Mouse (Mus musculus): Measurements from ENCODE around the gene Unc45b. TPM values are rescaled to one million over a fixed set of nuclear protein-coding genes. Genes with fewer than 3 reads are reported as not detected.

Gene Unc45b
- total RNA-seq (2022) = 100 to 1,000 TPM; 184 to 219 (median 203) TPM

DNA sequence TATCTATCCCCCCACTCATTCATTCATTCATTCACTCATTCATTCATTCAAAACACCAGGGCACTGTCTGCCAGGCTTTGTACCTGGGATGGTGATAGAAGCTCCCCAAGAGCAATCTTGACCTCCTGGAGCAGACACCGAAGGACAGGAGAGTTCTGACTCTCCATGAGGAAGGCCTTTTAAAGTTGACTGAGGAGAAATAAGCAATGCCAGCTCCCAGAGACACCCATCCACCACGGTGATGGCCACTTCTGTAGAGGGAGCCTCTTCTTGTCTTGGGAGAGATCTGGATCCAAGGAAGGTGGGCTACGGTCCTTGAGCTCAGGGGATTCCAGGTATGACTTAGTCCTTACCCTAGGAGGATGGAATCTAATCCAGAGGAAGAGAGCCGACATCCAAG, at the start of gene Unc45b:
TSS of gene Unc45b (plus strand) at position 301 of the 400 bp plus-strand sequence.
- no peak for DNase-seq (ENCODE audit: low spot score in 2 of 2)

DNA sequence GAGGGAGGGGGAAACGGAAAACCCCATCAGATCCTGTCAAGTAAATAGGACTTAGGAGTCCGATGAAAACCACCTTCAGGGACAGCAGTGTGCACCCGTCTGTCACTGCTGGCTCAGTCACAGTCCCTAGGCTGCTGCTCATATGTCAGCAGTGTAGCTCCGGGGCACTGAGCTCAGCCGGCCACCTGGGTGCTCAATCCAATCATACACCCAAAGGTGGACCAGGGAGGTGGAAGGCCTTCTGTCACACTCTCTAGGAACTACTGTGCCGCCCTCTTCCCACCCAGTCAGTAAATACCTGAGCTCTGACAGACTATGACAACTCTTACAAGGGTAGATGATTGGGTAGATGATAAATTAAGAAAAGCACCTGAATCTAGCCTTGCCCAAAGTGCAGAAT, 49.6 kb upstream of the Unc45b start:
- DNase-seq (ENCODE audit: low spot score in 2 of 2) = no peak

DNA sequence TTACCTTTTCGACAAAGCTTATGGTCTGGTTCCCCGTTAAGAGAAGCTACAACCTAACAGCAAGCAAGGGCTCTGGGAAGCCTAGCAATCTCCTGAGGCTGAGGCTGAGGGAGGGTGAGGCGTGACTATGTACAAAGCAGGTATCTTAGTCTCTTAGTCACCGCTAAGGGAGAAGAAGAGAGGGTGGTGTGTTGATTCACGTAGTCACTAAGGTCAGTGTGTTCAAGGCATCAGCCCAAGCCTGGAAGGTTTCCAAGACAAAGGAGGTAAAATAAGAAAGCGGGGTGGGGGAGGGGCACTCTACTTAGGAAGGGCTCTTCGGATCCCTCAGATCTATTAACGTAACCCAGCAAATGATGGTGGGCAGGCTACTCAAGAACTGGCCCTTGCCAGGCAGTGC, 48.8 kb upstream of the Unc45b start:
- DNase-seq (ENCODE audit: low spot score in 2 of 2) = no peak

DNA sequence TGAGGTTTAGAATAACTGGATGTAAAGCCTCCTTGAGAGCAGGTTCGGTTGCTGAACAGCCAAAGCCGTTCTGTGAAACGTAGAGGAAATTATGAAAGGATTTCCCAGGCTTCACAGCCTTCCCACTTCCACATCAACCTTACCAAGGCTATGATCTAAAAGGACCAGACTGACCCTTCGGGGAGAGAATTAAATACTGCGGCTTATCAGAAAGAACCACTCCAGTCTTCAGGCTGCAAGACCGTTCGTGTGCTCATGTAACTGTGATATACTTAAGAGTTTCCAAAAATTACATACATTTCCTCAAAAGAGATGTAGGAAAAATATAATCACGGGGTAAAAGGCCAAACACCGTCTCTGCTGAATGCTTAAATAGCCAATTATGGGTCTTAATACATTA, 47.7 kb upstream of the Unc45b start:
- DNase-seq (ENCODE audit: low spot score in 2 of 2) = no peak

DNA sequence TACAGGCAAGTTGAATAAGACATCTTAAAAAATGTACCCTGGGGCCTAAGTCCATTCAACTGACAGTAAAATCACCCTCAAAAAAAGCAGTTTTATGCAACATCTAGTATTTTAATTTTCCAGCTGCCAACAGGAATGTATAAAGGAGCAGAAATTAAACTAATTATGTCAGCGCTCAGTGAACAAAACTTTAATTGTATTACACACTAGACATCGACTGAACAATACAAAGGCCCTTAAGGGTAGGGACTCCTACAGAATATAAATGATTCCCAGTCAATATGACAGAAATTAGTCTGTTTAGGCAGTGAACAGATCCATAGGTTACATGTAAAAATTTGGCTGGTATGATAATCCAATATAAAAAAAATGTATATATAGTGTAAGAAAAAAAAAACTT, 47.3 kb upstream of the Unc45b start:
- DNase-seq (ENCODE audit: low spot score in 2 of 2) = no peak

DNA sequence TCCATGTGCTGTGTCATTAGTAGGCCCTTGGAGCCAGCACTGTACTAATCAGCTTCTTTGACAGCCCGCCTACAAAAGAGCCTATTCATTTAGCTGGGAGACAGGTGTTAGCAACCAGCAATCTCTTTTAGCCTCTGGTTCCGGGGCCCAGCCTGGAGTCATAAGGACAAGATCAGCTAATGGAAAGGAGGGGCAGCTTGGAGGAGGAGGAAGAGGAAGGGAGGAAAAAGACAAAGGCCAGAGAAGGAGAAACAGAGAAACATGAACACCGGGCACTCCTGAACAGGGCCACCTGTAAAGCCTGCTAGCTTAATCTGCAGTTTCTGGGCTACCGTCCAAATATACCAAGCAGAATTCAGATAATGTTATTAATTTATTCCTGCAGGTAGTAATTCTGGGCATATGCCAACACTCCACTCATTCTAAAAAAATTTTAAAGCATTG, 46.8 kb upstream of the Unc45b start:
- no peak for DNase-seq (ENCODE audit: low spot score in 2 of 2)

DNA sequence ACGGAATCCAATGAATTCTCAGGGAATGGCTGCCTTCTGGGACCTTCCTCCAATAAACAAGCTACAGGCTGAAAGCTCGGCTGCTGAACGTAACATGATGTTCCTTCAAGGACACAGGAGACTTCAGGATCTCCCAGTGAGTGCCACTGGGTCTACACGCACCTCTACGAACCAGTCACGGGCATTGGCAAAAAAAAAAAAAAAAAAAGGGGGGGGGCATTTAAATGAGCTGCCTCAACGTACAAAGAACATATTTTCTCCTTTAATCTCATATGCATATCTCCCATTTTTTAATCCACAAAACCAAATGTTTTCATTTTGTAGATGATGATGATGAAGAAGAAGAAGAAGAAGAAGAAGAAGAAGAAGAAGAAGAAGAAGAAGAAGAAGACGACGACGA, 44.4 kb upstream of the Unc45b start:
- DNase-seq (ENCODE audit: low spot score in 2 of 2) = no peak

DNA sequence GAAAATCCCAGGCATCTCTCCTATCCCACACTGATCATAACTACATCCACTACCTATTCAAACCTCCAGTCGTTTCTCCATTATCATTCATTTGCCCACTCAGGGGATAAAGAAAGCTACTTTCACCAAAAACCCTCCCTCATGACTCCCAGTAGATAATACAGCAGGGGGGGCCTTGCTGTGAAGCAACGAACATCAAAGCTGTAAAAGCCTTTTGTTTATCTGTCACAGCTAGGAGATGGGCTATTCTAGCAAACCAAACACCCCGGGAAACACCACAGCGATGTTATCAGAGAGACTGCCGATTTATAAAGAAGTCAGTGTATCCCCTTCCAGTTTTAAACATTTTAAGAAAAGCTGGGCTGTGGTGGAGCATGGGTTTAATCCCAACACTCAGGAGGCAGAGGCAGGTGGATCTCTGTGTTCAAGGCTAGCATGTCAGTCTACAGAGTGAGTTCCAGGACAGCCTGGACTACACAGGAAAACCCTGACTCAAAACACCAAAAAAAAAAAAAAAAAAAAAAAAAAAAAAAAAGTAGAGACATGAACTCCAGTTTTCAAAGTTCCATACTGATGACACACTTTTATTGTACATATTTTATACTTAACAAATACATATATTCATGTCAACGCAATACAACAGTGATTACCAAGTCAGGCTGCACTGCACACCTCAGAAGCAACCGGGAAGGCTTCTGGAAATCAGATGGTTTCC, 43.3 kb upstream of the Unc45b start:
- no peak for DNase-seq (ENCODE audit: low spot score in 2 of 2)

DNA sequence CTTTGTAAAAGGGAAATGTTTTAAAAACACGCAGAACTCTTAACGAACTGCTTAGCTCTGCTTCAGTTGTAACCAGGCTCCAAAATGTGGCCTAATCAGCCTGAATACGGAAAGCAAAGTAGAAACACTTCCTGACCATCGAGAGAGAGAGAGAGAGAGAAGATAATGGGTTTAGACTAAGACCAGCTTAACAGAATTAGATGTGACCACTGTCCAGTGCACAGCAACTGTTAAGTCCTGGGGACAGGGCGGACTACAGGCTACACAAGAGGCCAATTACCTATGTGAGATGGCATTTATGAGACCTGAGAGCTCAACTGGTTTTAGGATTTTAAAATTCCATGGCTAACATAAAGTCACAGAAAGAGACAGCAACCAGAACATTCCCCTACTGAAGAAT, 42.4 kb upstream of the Unc45b start:
- DNase-seq (ENCODE audit: low spot score in 2 of 2) = no peak

DNA sequence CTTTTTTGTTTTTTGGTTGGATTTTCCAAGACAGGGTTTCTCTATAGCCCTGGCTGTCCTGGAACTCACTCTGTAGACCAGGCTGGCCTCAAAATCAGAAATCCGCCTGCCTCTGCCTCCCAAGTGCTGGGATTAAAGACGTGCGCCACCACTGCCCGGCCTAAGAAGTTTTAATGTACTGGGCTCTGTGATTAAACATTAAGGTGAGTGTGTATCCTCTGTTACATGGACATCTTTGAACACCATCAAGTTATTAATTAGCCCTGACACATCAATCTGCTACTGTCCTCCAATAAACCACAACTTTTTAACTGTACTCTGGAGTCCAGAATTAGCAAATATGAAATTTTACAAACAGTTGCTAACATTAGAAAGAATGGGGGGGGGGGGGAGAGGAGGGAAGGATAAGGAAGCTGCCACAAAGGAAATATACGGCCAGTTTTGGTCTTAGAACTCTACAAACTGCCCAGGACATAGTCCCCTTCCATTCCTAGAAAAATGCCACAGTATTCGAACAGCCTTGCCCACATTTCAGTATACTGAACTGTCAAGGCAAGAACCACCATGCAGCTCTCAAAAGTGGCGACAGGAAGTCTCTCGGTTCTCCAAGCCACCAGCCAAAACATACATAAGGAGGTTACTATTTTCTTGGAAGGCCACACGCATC, 40.7 kb upstream of the Unc45b start:
- DNase-seq (ENCODE audit: low spot score in 2 of 2) = no peak

DNA sequence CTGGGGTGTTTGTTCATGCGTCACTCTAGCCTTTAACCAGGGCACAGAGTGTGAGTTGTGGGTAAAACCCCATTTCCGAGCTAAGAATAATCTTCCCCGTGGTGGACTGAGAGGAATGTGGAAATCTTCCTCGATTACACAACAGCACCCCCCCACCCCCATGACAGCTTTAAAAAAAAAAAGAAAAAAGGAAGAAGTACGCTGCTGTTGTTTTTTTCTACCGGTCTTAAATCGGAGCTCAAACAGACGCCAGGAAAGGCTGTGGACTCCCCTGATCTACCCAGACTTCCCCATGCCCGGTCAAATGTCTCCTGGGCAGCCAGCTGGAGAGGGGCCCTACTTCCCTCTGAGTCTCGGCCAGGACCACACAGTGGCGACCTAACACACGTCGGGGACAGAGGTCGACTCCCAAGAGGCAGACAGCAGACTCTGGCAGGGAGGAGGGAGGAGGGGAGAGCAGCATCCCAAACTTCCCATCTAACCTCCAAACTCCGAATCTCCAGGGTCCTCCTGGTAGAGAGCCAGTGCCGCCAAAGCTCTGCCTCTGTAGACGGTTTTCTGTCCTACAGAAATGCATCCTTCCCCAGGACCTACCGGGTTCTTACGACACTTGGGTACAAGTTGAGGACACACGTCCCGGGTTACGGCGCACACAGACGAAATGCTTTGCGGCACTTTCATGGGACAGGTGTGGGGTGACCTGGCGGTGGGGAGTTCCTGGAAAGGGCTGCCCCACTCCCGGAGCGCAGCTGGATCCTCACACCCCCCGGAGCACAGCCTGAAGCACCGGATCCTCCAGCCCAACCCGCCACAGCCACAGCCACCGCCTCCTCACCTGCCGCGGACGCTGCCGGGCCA, 39.9 kb upstream of the Unc45b start:
- peak; percentile 61 to 74 for DNase-seq (ENCODE audit: low spot score in 2 of 2)

DNA sequence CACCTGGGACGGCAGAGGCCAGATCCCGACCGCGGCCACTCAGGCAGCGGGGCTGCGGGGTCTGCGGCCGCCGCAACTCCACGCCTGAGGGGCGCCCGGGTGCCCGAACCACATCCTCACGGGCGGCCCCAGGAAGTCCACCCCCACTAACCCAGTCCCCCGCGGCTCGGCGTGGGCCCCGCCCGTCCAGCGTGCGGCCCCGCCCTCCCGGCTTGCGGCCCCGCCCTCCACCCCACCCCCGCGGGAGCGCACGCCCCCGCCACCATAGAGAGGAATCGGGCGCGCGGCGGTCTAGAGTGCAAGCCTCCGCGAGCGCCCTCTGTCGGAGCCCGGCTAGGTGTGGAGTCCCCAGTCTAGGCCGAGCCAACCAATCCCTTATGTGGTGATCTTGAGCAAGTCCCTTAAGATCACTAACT, 39.3 kb upstream of the Unc45b start, which contains the start of gene Rffl:
TSS of gene Rffl (minus strand) at position 180 of the 416 bp plus-strand sequence.
- DNase-seq (ENCODE audit: low spot score in 2 of 2) = peak; percentile 88 to 92

DNA sequence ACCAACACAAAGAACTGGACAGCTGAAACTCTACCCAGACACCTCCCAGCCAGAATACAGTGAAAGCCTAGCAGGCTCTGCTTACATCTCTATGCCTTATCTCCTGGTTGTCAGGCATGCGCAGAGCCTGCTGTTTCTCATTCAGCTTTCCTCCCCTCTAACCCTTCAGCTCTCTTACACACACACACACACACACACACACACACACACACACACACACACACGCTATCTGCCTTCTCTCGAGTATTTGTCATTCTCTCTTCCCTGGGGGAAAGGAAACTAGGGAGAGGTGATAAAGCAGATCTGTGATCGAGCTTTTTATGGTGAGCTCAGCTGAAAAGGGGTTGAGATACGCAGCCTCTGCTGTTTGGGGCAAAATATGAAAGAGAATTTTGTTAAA, 35.4 kb upstream of the Unc45b start:
- DNase-seq (ENCODE audit: low spot score in 2 of 2) = no peak

DNA sequence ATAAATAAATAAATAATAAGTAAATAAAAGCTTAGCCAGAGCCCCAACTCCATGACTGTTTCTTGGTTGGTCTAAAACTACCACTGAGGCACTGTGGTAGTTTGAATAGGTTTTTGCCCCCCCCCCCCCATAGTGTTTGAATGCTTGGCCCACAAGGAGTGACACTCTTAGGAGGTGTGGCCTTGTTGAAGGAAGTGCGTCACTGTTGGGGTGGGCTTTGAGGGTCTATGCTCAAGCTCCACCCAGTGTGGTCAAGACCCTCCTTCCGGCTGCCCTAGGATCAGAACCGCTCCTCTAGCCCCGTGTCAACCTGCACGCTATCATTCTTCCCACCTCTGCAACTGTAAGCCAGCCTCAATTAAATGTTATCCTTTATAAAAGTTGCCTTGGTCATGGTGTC, 34.7 kb upstream of the Unc45b start:
- no peak for DNase-seq (ENCODE audit: low spot score in 2 of 2)

DNA sequence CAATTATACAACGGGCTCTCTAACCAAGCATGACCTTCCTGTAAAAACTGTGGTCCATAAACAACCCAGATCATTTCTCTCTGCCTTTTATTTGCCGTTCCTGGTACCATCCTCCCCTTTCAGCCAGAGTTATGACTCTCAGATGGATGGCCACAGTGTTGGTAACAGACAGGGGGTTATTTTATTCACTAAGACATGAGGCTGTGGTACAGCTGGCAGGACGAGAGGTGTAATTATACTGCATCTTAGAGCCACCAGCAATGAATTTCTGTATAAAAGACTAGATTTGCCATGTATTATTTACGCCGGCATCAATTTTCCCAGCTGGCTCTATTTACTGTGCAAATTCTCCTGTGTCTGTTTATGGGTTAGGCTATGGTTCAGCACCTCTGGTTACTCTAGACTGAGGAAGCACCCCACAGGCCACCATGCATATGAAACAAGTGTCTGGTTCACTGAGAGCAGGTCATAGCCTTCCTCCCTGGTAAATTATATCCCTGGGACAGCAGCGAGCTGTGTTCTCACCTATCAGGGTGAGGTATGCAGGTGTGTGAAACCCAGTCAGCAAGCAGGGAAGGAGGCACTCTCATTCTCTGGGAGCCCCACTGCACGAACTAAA, 32.5 kb upstream of the Unc45b start:
- DNase-seq (ENCODE audit: low spot score in 2 of 2) = no peak

DNA sequence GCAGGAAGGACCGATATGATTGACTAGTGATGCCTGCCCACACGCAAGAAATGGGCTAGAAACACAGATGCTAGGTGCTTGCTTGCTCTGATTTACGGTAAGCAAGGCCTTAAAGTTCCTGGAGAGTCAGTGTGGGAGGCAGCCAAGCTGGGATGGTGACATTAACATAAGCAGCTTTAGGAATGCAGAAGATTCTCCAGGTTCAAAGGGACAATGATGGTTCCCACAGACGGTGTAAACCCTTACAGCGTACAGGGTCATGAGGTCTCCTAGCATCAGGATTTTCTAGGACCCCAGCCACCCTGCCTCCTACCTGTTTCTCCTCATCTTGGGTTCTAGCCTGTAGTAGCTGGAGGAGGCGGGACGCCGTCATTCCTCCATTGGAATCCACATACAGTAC, 27.2 kb upstream of the Unc45b start:
- no peak for DNase-seq (ENCODE audit: low spot score in 2 of 2)

DNA sequence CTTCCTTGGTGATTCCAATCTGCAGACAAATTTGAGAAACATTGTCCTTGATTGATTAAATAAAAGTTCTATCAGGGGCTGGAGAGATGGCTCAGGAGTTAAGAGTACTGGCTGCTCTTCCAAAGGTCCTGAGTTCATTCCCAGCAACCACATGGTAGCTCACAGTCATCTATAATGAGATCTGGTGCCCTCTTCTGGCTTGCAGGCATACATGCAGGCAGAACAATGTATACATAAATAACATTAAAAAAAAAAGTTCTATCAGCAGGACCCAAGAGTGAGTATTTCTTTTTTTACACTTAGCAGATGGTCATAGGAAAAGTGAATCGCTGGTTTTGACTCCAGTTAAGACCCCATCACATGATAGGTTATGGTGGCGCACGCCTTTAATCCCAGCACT, 23.8 kb upstream of the Unc45b start:
- DNase-seq (ENCODE audit: low spot score in 2 of 2) = no peak

DNA sequence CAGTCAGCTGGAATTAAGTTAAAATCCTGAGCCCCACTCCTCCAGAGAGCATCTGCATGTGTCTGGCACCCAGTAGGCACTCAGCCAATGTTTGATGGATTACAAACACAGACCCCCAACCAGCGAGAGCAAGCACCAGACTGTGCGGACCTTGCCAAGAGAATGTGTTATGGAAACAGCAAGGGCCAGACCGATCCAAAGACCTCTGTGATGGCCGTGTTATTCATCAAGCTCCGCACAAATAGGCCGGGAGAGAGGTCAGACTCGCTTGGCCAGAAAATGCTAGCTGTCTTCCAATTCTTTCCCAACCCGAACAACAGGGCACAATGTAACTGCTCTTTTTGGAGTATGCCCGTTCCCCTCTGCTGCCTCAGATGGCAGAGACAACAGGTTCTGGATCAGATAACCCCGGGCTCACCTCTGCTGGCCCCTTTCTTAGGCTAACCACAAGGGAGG, 21.8 kb upstream of the Unc45b start:
- no peak for DNase-seq (ENCODE audit: low spot score in 2 of 2)

DNA sequence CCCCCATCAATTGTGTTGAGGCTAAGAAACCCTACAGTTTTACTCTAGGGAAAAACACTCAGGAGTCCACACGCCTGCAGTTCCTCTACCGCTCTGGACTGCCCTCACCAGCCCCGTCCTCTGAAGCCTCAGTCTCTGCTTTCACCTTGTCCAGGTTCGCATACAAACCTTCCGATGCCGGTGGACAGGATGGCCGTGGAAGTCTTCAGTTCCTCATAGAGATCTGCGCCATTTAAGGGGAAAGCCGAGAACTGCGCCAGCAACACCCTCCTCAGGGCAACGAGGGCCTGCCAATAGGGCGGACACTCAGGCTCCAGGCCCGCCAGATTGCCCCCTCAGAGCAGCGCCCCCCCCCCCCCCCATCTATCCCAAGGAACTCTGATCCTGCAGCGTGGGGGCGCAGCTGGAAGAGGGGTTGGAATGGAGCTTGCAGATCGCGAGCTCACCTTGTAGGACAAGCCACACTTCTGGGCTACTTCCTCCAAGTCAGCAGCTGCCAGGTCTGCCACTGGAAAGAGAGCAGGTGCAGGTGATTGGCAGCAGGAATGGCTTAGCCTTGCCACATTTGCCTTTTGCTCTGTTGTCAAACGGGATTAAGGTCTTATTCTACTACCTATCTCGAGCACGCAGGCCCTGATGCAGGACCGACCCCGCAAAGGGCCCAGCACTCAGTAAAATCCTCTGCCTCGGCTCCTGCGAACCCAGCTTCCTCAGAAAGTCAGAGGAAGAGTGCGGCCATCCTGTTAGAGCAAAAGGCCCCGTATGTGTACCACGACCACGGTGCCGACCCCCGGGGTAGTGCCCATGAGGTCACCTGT, 20.6 kb upstream of the Unc45b start:
- DNase-seq (ENCODE audit: low spot score in 2 of 2) = no peak

DNA sequence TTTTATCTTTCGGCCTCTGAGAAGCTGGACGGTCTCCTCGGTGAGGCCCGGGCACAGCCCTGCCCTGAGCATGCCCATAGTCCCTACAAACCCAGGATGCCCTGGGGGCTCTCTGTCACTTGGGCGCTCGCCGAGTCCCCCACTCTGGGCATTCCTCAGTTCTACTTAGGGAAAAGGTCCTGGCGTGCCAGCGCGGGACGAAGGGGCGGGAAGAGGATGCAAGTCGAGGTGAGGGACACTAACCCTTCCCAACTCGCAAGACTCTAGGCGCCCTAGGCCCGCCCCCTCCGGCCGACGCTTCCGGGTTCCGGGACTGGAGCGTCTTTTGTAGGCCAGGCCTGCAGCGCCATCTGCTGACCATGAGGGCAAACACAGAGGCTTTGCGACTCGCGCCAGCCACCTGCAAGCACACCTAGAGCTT, 20.0 kb upstream of the Unc45b start, which contains the start of gene Rad51d:
TSS of gene Rad51d (minus strand) at position 273 of the 421 bp plus-strand sequence.
- DNase-seq (ENCODE audit: low spot score in 2 of 2) = peak; percentile 90

DNA sequence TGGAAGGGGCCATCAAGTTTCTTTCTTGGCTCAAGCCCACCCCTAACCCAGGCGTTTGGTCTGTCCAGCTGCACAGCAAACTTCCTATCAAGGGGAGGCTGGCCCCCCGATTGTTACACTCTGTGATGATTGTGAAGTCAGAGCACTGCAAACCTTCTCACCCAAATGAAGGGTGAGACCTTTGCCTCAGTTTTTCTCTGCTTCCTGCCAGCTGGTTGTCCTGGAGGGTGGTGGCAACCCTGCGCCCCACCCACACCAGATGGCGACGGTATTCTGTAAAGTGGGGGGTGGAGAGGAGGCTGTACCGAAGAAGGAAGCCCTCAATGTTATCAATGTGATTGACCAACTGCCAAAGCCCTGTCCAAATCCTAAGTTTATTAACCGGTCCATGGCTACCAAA, 18.4 kb upstream of the Unc45b start, which contains the start of gene Fndc8:
TSS of gene Fndc8 (plus strand) at position 189 of the 400 bp plus-strand sequence.
- DNase-seq (ENCODE audit: low spot score in 2 of 2) = no peak
